Mouse (Mus musculus) limb, embryonic 14.5 days (tissue): Measurements from ENCODE around the gene Trabd2b. TPM values are rescaled to one million over a fixed set of nuclear protein-coding genes. Genes with fewer than 3 reads are reported as not detected.
A peak's percentile ranks its signal among the peaks of the same experiment; 100 is the strongest.

ENCODE experiments used
- ATAC-seq: fragments of 200-750 bp; cut with Nextera tagmentation; 2 replicates; pipeline ENCODE4 v1.8.0; 2017; ENCODE audit warnings: low read depth, moderate number of reproducible peaks, moderate TSS enrichment; ENCODE audit not compliant: low FRiP score
- DNase-seq: peaks from one replicate; pipeline ENCODE4 v3.0.0-alpha.2; 2015; ENCODE audit warnings: low spot score
- H3K27ac ChIP-seq: fragments of 300-500 bp; sonication (generic); replicated peaks from 2 replicates; pipeline ENCODE4 v1.5.1; 2014; ENCODE audit warnings: low read depth, mild to moderate bottlenecking, low read length, moderate library complexity, mixed read lengths
- H3K27me3 ChIP-seq: fragments of 300-500 bp; sonication (generic); 2 replicates; pipeline ENCODE4 v1.6.1; 2014; ENCODE audit warnings: low read length, mixed read lengths; ENCODE audit not compliant: control insufficient read depth, insufficient read depth
- H3K36me3 ChIP-seq: fragments of 300-500 bp; sonication (generic); 2 replicates; pipeline ENCODE4 v1.6.1; 2014; ENCODE audit warnings: mild to moderate bottlenecking, low read length, moderate library complexity, mixed read lengths; ENCODE audit not compliant: control insufficient read depth, insufficient read depth
- H3K4me1 ChIP-seq: fragments of 300-500 bp; sonication (generic); 2 replicates; pipeline ENCODE4 v1.6.1; 2014; ENCODE audit warnings: antibody characterized with exemption, low read length, mixed read lengths; ENCODE audit not compliant: control insufficient read depth, insufficient read depth
- H3K4me2 ChIP-seq: fragments of 300-500 bp; sonication (generic); replicated peaks from 2 replicates; pipeline ENCODE4 v1.6.1; 2014; ENCODE audit warnings: low read depth, mild to moderate bottlenecking, low read length, moderate library complexity; ENCODE audit not compliant: severe bottlenecking
- H3K4me3 ChIP-seq: fragments of 300-500 bp; sonication (generic); replicated peaks from 2 replicates; pipeline ENCODE4 v1.5.1; 2014; ENCODE audit warnings: low read length
- H3K9ac ChIP-seq: fragments of 300-500 bp; sonication (generic); 2 replicates; pipeline ENCODE4 v1.6.1; 2014; ENCODE audit warnings: mild to moderate bottlenecking, low read depth, low read length, moderate library complexity; ENCODE audit not compliant: severe bottlenecking
- H3K9me3 ChIP-seq: fragments of 300-500 bp; sonication (generic); 2 replicates; pipeline ENCODE4 v1.6.1; 2016; ENCODE audit warnings: low read length; ENCODE audit not compliant: control insufficient read depth
- POLR2A ChIP-seq: fragments of 200-500 bp; IDR thresholded peaks from 2 replicates; pipeline ENCODE4 v1.8.0; 2012; ENCODE audit warnings: inconsistent platforms, mild to moderate bottlenecking, moderate library complexity, borderline replicate concordance; ENCODE audit not compliant: insufficient read depth, insufficient read length; ENCODE audit errors: extremely low read depth
- WGBS: fragments of 180-500 bp; shearing (Covaris S2); extraction: QIAGEN DNeasy Blood & Tissue Kit; methylation state at CpG from one replicate; pipeline ENCODE4 v1.1.7; 2014; 5-methylcytosine and 5-hydroxymethylcytosine counted together
- polyA plus RNA-seq, 2 experiments: library from polyadenylated mRNA; depleted of rRNA in 1 of 2; stranded (reverse) in 1 of 2; unstranded in 1 of 2; fragments of >200 nt; fragmentation: Nextera tagmentation in 1 of 2; extraction: Ambion mirVana in 1 of 2; gene quantifications; 2 replicates each; pipeline versions ENCODE4 v1.2.1 to v1.2.3; 2012 to 2014

Gene Trabd2b
- polyA plus RNA-seq, 2 experiments = 3.6 to 6.2 TPM

DNA sequence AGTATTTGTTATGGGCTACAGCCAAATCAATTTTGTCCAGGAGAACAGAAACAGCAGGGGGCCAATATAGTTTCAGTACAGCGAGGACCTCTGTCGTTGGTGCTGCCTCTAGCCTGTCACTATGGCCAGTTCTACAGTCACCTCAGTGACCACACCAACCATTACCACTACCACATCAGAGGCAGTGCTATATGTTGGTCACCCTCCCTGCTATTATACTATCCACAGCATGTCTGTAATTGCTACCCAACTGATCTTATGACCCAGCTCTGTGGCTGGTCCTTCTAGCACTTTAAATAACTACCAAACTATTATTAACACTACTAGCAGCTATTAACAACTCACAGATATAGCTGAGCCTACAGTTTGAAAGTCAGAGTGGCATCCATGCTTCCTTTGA lies 87.5 kb downstream of the Trabd2b start:
- 26% methylated on average over 2 of the region's 2 CpGs for WGBS
- Histone ChIP-seq H3K4me3 (no peak overlapping the region), H3K27me3 (peaks cover 4% of the 10 kb centered on the region)

DNA sequence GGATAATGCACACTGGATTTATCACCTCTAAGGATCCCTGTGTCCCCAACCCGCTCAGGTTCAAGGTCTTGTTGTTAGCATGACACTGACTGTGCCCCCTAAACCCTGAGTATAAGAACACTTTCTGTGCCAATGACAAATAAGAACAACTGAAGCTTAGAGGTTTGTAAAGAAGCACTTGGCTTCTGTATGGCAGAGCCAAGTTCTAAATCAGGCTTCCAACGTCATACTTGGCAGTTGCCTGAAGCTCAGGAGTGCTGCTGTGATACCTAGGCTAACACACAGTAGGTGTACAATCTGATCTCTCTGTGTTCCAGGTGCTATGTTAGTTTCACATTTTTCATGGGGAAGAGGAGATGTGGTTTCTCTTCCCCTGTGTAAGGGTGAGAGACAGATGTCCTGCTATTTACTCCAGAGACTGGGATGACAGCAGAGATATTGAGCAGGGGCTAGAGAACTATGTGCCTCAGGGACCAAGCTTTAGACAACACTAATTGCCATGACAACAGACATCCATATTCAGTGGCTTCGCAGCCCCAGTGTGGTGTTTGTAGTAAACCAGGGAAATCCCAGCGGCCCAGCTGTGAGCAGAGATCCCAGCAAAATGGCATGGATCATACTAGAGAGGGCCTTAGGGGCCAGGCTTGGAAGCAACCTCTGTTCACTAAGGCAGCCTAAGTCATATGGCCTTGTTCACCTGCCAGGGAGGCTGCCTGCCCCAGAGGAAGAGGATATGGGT lies 89.3 kb downstream of the Trabd2b start:
- Histone ChIP-seq H3K4me2 (no peak overlapping the region), H3K36me3 (no peaks in the 10 kb centered on the region), H3K27me3 (peaks cover 4% of the 10 kb centered on the region), H3K4me3 (no peak overlapping the region), H3K27ac (no peak overlapping the region), H3K9ac (no peak overlapping the region), H3K9me3 (no peaks in the 10 kb centered on the region; the same call in 1 of the 2 replicates), H3K4me1 (no peaks in the 10 kb centered on the region)
- ATAC-seq (peak; percentile 9; the same call in 1 of the 2 replicates), DNase-seq (no peak)
- WGBS = 57% methylated on average over 4 of the region's 4 CpGs
- no peak for TF ChIP-seq POLR2A

More for the DNA sequence above, 87.5 kb downstream of the Trabd2b start:
- TF ChIP-seq POLR2A = no peak
- H3K4me2 ChIP-seq = no peak overlapping the region
- DNase-seq (no peak), ATAC-seq (no peak)
- no peaks in the 10 kb centered on the region; the same call in 1 of the 2 replicates for H3K9me3 ChIP-seq
- H3K36me3 ChIP-seq = no peaks in the 10 kb centered on the region
- H3K4me1 ChIP-seq = no peaks in the 10 kb centered on the region
- no peak overlapping the region for H3K9ac ChIP-seq
- no peak overlapping the region for H3K27ac ChIP-seq

DNA sequence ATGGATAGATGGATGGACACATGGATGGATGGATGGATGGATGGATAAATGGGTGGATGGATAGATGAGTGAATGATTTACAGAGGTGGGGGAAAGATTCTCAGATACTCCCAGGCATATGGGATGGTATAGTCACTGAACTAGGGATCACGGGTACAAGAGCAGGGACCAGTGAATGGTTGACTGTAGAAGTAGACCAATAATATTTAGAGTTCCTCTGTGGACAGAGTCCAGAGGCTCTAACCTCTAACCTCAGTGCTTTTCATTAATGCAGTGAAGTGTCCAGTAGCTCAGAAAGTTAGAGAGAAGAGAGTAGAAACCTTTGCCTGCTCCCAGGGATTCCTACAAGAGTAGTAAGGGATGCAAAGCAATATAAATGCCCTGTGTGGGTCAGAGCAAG lies 93.1 kb downstream of the Trabd2b start:
- no peaks in the 10 kb centered on the region; the same call in 1 of the 2 replicates for H3K9me3 ChIP-seq
- no peak overlapping the region for H3K4me2 ChIP-seq
- DNase-seq = no peak
- H3K27ac ChIP-seq = no peak overlapping the region
- H3K9ac ChIP-seq = no peak overlapping the region
- H3K36me3 ChIP-seq = no peaks in the 10 kb centered on the region
- no peak for TF ChIP-seq POLR2A
- peaks cover 4% of the 10 kb centered on the region for H3K27me3 ChIP-seq
- H3K4me3 ChIP-seq = no peak overlapping the region
- no peak for ATAC-seq
- H3K4me1 ChIP-seq = peaks cover 2% of the 10 kb centered on the region
- 96% methylated on average over 1 of the region's 1 CpGs for WGBS

DNA sequence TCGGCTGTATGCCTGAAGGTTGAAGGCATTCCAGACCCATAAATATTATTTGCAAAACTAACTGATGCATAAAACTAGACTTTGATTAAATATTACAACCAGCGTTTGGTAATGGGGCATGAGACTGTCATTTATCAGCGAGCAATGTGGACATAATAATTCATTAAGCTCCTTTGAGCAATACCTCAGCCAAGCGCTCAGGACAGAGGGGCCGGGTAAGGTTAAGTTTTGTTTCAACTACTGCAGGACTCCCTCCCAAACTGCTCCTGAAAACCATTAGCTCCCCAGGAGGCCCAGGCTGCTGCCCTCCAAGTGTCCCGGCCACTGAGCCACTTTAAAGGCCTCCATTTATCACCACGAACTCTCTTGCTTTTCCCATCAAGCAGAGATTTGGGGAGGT lies 93.8 kb downstream of the Trabd2b start:
- TF ChIP-seq POLR2A = no peak
- DNase-seq (no peak), ATAC-seq (no peak)
- no peak overlapping the region for H3K4me2 ChIP-seq
- peaks cover 4% of the 10 kb centered on the region for H3K4me1 ChIP-seq
- 49% methylated on average over 7 of the region's 7 CpGs for WGBS
- no peaks in the 10 kb centered on the region; the same call in 1 of the 2 replicates for H3K9me3 ChIP-seq
- peaks cover 4% of the 10 kb centered on the region for H3K27me3 ChIP-seq
- no peaks in the 10 kb centered on the region for H3K36me3 ChIP-seq
- H3K27ac ChIP-seq = no peak overlapping the region
- H3K4me3 ChIP-seq = no peak overlapping the region
- no peak overlapping the region for H3K9ac ChIP-seq

DNA sequence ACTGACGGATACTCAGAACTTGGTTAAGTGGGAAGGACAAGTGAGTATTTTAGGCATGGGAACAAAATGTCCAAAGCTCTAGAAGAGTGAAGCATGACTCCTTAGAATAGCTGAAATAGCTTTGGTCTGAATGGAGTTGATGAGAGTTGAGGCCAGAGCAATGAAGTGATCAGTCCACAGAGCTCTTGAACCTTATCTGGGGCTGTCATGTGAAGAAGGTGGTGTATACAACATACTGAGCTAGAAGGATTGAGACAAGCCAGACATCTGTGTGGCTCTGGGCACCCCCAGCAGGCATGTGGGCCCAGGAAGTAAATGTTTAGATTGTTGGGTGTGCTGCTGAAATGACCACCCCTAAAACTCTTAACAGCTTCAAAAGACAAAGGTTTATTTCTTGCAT lies 94.5 kb downstream of the Trabd2b start:
- TF ChIP-seq POLR2A = no peak
- DNase-seq (no peak), ATAC-seq (no peak)
- H3K9ac ChIP-seq = no peak overlapping the region
- H3K9me3 ChIP-seq = no peaks in the 10 kb centered on the region; the same call in 1 of the 2 replicates
- H3K4me1 ChIP-seq = peaks cover 4% of the 10 kb centered on the region
- H3K27me3 ChIP-seq = peaks cover 4% of the 10 kb centered on the region; the same call in 1 of the 2 replicates
- WGBS = 95% methylated on average over 1 of the region's 1 CpGs
- H3K4me3 ChIP-seq = no peak overlapping the region
- no peak overlapping the region for H3K27ac ChIP-seq
- no peak overlapping the region for H3K4me2 ChIP-seq
- no peaks in the 10 kb centered on the region for H3K36me3 ChIP-seq

DNA sequence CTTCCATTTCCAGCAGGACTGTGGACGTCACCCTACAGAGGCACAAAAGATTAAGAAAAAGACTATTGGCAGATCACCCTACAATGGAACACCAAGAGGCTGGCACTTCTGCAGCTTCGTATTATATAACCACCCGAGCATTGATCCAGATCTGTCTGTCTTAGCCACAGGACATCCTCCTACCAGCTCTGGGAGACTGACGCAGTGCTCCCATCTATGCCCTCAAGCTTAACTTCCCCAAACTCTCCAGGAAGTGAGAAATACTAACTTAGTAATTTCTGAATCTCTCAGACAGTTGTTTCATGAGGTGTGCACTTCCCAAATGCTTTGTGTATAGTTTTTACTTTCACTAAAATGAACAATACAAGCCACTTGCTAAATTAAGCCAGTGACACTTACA lies 95.1 kb downstream of the Trabd2b start:
- no peaks in the 10 kb centered on the region for H3K27me3 ChIP-seq
- peaks cover 4% of the 10 kb centered on the region for H3K4me1 ChIP-seq
- no peak overlapping the region for H3K9ac ChIP-seq
- WGBS = 85% methylated on average over 4 of the region's 4 CpGs
- no peaks in the 10 kb centered on the region; the same call in 1 of the 2 replicates for H3K9me3 ChIP-seq
- no peak overlapping the region for H3K4me2 ChIP-seq
- no peak for TF ChIP-seq POLR2A
- no peaks in the 10 kb centered on the region for H3K36me3 ChIP-seq
- no peak overlapping the region for H3K4me3 ChIP-seq
- H3K27ac ChIP-seq = no peak overlapping the region
- DNase-seq (no peak), ATAC-seq (no peak)
